Mouse (Mus musculus) heart, embryonic 15.5 days (tissue): Measurements from ENCODE around the gene Kars. TPM values are rescaled to one million over a fixed set of nuclear protein-coding genes. Genes with fewer than 3 reads are reported as not detected.

Experiments
- ATAC-seq: fragments of 200-750 bp; cut with Nextera tagmentation; replicated peaks from 2 replicates; pipeline ENCODE4 v1.8.0; 2017; ENCODE audit warnings: low read depth, moderate TSS enrichment; ENCODE audit not compliant: insufficient number of reproducible peaks, insufficient read depth, low FRiP score
- H3K27ac ChIP-seq: fragments of 300-500 bp; sonication (generic); 2 replicates; pipeline ENCODE4 v1.5.1; 2015; ENCODE audit warnings: mild to moderate bottlenecking, inconsistent platforms
- H3K27me3 ChIP-seq: fragments of 300-500 bp; sonication (generic); 2 replicates; pipeline ENCODE4 v1.6.1; 2015; ENCODE audit warnings: inconsistent platforms
- H3K36me3 ChIP-seq: fragments of 300-500 bp; sonication (generic); 2 replicates; pipeline ENCODE4 v1.6.1; 2015; ENCODE audit warnings: mild to moderate bottlenecking, inconsistent platforms
- H3K4me1 ChIP-seq: fragments of 300-500 bp; sonication (generic); replicated peaks from 2 replicates; pipeline ENCODE4 v1.6.1; 2015; ENCODE audit warnings: inconsistent platforms
- H3K4me2 ChIP-seq: fragments of 300-500 bp; sonication (generic); 2 replicates; pipeline ENCODE4 v1.6.1; 2015; ENCODE audit warnings: inconsistent platforms, mild to moderate bottlenecking, moderate library complexity
- H3K4me3 ChIP-seq: fragments of 300-500 bp; sonication (generic); 2 replicates; pipeline ENCODE4 v1.5.1; 2015; ENCODE audit warnings: mild to moderate bottlenecking, inconsistent platforms
- H3K9ac ChIP-seq: fragments of 300-500 bp; sonication (generic); 2 replicates; pipeline ENCODE4 v1.6.1; 2015; ENCODE audit warnings: mild to moderate bottlenecking, inconsistent platforms
- H3K9me3 ChIP-seq: fragments of 300-500 bp; sonication (generic); replicated peaks from 2 replicates; pipeline ENCODE4 v1.6.1; 2016; ENCODE audit warnings: inconsistent platforms
- WGBS: fragments of 180-500 bp; shearing (Covaris S2); methylation state at CpG from one replicate; pipeline ENCODE4 v1.1.7; 2015; ENCODE audit warnings: mixed read lengths; 5-methylcytosine and 5-hydroxymethylcytosine counted together
- polyA plus RNA-seq: library from polyadenylated mRNA; unstranded; fragments of >200 nt; fragmentation: Nextera tagmentation; extraction: Ambion mirVana; gene quantifications from 2 replicates; pipeline ENCODE4 v1.2.1, GENCODE M21; 2015

The Kars gene
- polyA plus RNA-seq, 1 experiment from 2014 or later, result 114 TPM

GRCm38 (mm10) chr8:112014936-112015335 is 3.8 kb upstream of the Kars start, which contains the start of gene Gm6793:
Gene Gm6793, minus strand, starts transcription at chr8:112015036.
- H3K4me1 ChIP-seq, result peaks cover 18% of the 10 kb centered on the region
- no peak within 1 kb of the TSS for H3K9ac ChIP-seq
- no peak for ATAC-seq
- H3K27me3 ChIP-seq, result no peaks in the 10 kb centered on the region
- no peak within 1 kb of the TSS for H3K4me2 ChIP-seq
- peaks cover 24% of the 10 kb centered on the region for H3K36me3 ChIP-seq
- WGBS, result 85% methylated on average over 11 of the region's 11 CpGs
- no peak within 1 kb of the TSS for H3K27ac ChIP-seq
- no peak within 1 kb of the TSS for H3K4me3 ChIP-seq
- no peaks in the 10 kb centered on the region for H3K9me3 ChIP-seq

GRCm38 (mm10) chr8:112011816-112012242 is 706 bp upstream of the Kars start:
- ATAC-seq, result peak; percentile 25

GRCm38 (mm10) chr8:112009558-112009957 is 1.6 kb downstream of the Kars start:
- Histone ChIP-seq H3K4me2 (no peak overlapping the region), H3K9ac (no peak overlapping the region), H3K27ac (no peak overlapping the region), H3K4me1 (peaks cover 18% of the 10 kb centered on the region), H3K9me3 (no peaks in the 10 kb centered on the region), H3K36me3 (peaks cover 16% of the 10 kb centered on the region), H3K27me3 (no peaks in the 10 kb centered on the region), H3K4me3 (no peak overlapping the region)
- no peak for ATAC-seq
- 88% methylated on average over 7 of the region's 7 CpGs for WGBS

More at GRCm38 (mm10) chr8:112011816-112012242, 706 bp upstream of the Kars start:
- H3K36me3 ChIP-seq, result 0 out of 2 replicates have a peak, but pooled peaks cover 12% of the 10 kb centered on the region
- peak overlapping the region; percentile 95 for H3K4me3 ChIP-seq
- H3K27me3 ChIP-seq, result no peaks in the 10 kb centered on the region
- H3K4me2 ChIP-seq, result peak overlapping the region; percentile 93
- peak overlapping the region; percentile 86 for H3K9ac ChIP-seq
- under 1% methylated on average over 40 of the region's 40 CpGs for WGBS
- no peaks in the 10 kb centered on the region for H3K9me3 ChIP-seq
- H3K27ac ChIP-seq, result peak overlapping the region; percentile 82
- H3K4me1 ChIP-seq, result peaks cover 18% of the 10 kb centered on the region

GRCm38 (mm10) chr8:112007669-112008068 is 3.5 kb downstream of the Kars start:
- H3K4me1 ChIP-seq, result peaks cover 12% of the 10 kb centered on the region
- no peaks in the 10 kb centered on the region for H3K9me3 ChIP-seq
- 88% methylated on average over 2 of the region's 2 CpGs for WGBS
- no peak overlapping the region for H3K4me2 ChIP-seq
- no peak for ATAC-seq
- H3K36me3 ChIP-seq, result peaks cover 32% of the 10 kb centered on the region
- H3K4me3 ChIP-seq, result no peak overlapping the region
- no peak overlapping the region for H3K27ac ChIP-seq
- H3K27me3 ChIP-seq, result no peaks in the 10 kb centered on the region
- no peak overlapping the region for H3K9ac ChIP-seq

- ATAC-seq, result no peak
- H3K36me3 ChIP-seq, result peaks cover 52% of the 10 kb centered on the region
- no peak overlapping the region for H3K4me2 ChIP-seq
- H3K9me3 ChIP-seq, result no peaks in the 10 kb centered on the region
- H3K27ac ChIP-seq, result no peak overlapping the region
- 86% methylated on average over 6 of the region's 6 CpGs for WGBS
- no peaks in the 10 kb centered on the region for H3K27me3 ChIP-seq
- no peak overlapping the region for H3K4me3 ChIP-seq
- peaks cover 6% of the 10 kb centered on the region for H3K4me1 ChIP-seq
- H3K9ac ChIP-seq, result no peak overlapping the region
These were observed 5.5 kb downstream of the Kars start for GRCm38 (mm10) chr8:112005601-112006000.

GRCm38 (mm10) chr8:112004754-112005153 is 6.4 kb downstream of the Kars start:
- Histone ChIP-seq H3K36me3 (peaks cover 61% of the 10 kb centered on the region), H3K27ac (no peak overlapping the region), H3K9me3 (no peaks in the 10 kb centered on the region), H3K27me3 (no peaks in the 10 kb centered on the region), H3K4me3 (no peak overlapping the region), H3K9ac (no peak overlapping the region), H3K4me2 (no peak overlapping the region), H3K4me1 (no peaks in the 10 kb centered on the region)
- ATAC-seq, result no peak

GRCm38 (mm10) chr8:111992703-111993039 is 18.5 kb downstream of the Kars start:
- no peaks in the 10 kb centered on the region for H3K9me3 ChIP-seq
- ATAC-seq, result no peak
- H3K36me3 ChIP-seq, result peaks cover 55% of the 10 kb centered on the region
- no peaks in the 10 kb centered on the region for H3K27me3 ChIP-seq
- no peak overlapping the region for H3K9ac ChIP-seq
- H3K4me2 ChIP-seq, result peak overlapping the region; percentile 83; the same call in 1 of the 2 replicates
- 65% methylated on average over 3 of the region's 3 CpGs for WGBS
- H3K4me3 ChIP-seq, result peak overlapping the region; percentile 95; the same call in 1 of the 2 replicates
- peaks cover 9% of the 10 kb centered on the region; the same call in 1 of the 2 replicates for H3K4me1 ChIP-seq
- no peak overlapping the region for H3K27ac ChIP-seq

- H3K9ac ChIP-seq, result peak within 1 kb of the TSS; percentile 86
- H3K27ac ChIP-seq, result peak within 1 kb of the TSS; percentile 53
- H3K27me3 ChIP-seq, result no peaks in the 10 kb centered on the region
- H3K4me3 ChIP-seq, result peak within 1 kb of the TSS; percentile 95
- peaks cover 50% of the 10 kb centered on the region for H3K36me3 ChIP-seq
- peaks cover 9% of the 10 kb centered on the region; the same call in 1 of the 2 replicates for H3K4me1 ChIP-seq
- WGBS, result 3% methylated on average over 33 of the region's 33 CpGs
- peak within 1 kb of the TSS; percentile 83 for H3K4me2 ChIP-seq
- H3K9me3 ChIP-seq, result no peaks in the 10 kb centered on the region
- peak; percentile 91 for ATAC-seq
These were observed 19.0 kb downstream of the Kars start, which contains the start of gene Adat1 for GRCm38 (mm10) chr8:111992013-111992702. Gene Adat1, minus strand, starts transcription at chr8:111992302.

GRCm38 (mm10) chr8:111991278-111991677 is 19.8 kb downstream of the Kars start:
- Histone ChIP-seq H3K36me3 (peaks cover 43% of the 10 kb centered on the region), H3K27ac (no peak overlapping the region)

GRCm38 (mm10) chr8:111989911-111990310 is 21.2 kb downstream of the Kars start:
- H3K27ac ChIP-seq, result no peak overlapping the region
- no peak overlapping the region for H3K9ac ChIP-seq
- no peak overlapping the region for H3K4me2 ChIP-seq
- peaks cover 30% of the 10 kb centered on the region for H3K36me3 ChIP-seq
- peaks cover 12% of the 10 kb centered on the region; the same call in 1 of the 2 replicates for H3K4me1 ChIP-seq
- H3K4me3 ChIP-seq, result no peak overlapping the region
- ATAC-seq, result no peak; the same call in 1 of the 2 replicates
- no peaks in the 10 kb centered on the region for H3K27me3 ChIP-seq
- 16% methylated on average over 7 of the region's 7 CpGs for WGBS
- H3K9me3 ChIP-seq, result no peaks in the 10 kb centered on the region

More at GRCm38 (mm10) chr8:111991278-111991677, 19.8 kb downstream of the Kars start:
- peaks cover 9% of the 10 kb centered on the region; the same call in 1 of the 2 replicates for H3K4me1 ChIP-seq
- 0 out of 2 replicates have a peak overlapping the region, but pooled peaks have one; percentile 86 for H3K9ac ChIP-seq
- WGBS, result 54% methylated on average over 8 of the region's 8 CpGs
- peak overlapping the region; percentile 83 for H3K4me2 ChIP-seq
- ATAC-seq, result no peak
- H3K27me3 ChIP-seq, result no peaks in the 10 kb centered on the region
- no peaks in the 10 kb centered on the region for H3K9me3 ChIP-seq
- peak overlapping the region; percentile 95 for H3K4me3 ChIP-seq

- ATAC-seq, result no peak
- Histone ChIP-seq H3K4me2 (no peak overlapping the region), H3K9me3 (no peaks in the 10 kb centered on the region), H3K36me3 (peaks cover 19% of the 10 kb centered on the region), H3K27ac (no peak overlapping the region; the same call in 1 of the 2 replicates), H3K9ac (no peak overlapping the region), H3K4me1 (peaks cover 10% of the 10 kb centered on the region; the same call in 1 of the 2 replicates), H3K27me3 (no peaks in the 10 kb centered on the region), H3K4me3 (no peak overlapping the region)
- WGBS, result 57% methylated on average over 10 of the region's 10 CpGs
These were observed 26.6 kb downstream of the Kars start for GRCm38 (mm10) chr8:111984511-111984910.
